Comparison of ENCODE assay signal across 12 mouse cellular contexts in genomic region chr2:166249338-166249950, GRCm38 (mm10).
A peak's percentile ranks its signal among the peaks of the same experiment; 100 is the strongest.
DNase-seq lines count a peak whose midpoint lies in the region; ATAC-seq and TF ChIP-seq lines count a peak whose summit lies in the region.
"Had no signal": no experiment of that assay in that cellular context is flagged by ENCODE, and none has a peak within 500 bp of the region (broad histone marks: within the 10 kb centered on the region; RNA-seq: fewer than 3 reads in every experiment).

No protein-coding gene starts in this region.

- no peak overlapping the region for H3K9ac ChIP-seq in embryonic facial prominence, embryonic 12.5 days
- H3K9ac ChIP-seq in hindbrain, postnatal 0 days (replicated peaks; ENCODE audit: low read length): no peak overlapping the region
- H3K9ac ChIP-seq in neural tube, embryonic 13.5 days: no peak overlapping the region
- H3K9ac ChIP-seq: lung, embryonic 15.5 days had no signal

- TF ChIP-seq POLR2A in kidney, adult 2 months (IDR thresholded peaks at IDR 0.05; ENCODE audit: low read depth, low read length): no peak

- H3K4me3 ChIP-seq in kidney, adult 2 months (ENCODE audit: insufficient read depth, low read depth, low read length): no peak overlapping the region
- no peak overlapping the region for H3K4me3 ChIP-seq in embryonic facial prominence, embryonic 12.5 days
- no peak overlapping the region for H3K4me3 ChIP-seq in hindbrain, postnatal 0 days (ENCODE audit: low read length)
- no peak overlapping the region for H3K4me3 ChIP-seq in neural tube, embryonic 13.5 days
- H3K4me3 ChIP-seq: erythroblast, embryonic 14.5 days; lung, embryonic 15.5 days had no signal

- H3K4me2 ChIP-seq in embryonic facial prominence, embryonic 12.5 days (replicated peaks): no peak overlapping the region
- no peak overlapping the region for H3K4me2 ChIP-seq in hindbrain, postnatal 0 days (ENCODE audit: low read depth, low read length)
- H3K4me2 ChIP-seq in neural tube, embryonic 13.5 days: no peak overlapping the region
- H3K4me2 ChIP-seq: lung, embryonic 15.5 days had no signal

- H3K27ac ChIP-seq in kidney, adult 2 months (ENCODE audit: insufficient read depth, low read depth, low read length): no peak overlapping the region
- 0 out of 2 replicates have a peak overlapping the region, but pooled peaks have one; percentile 11 for H3K27ac ChIP-seq in embryonic facial prominence, embryonic 12.5 days
- 0 out of 2 replicates have a peak overlapping the region, but pooled peaks have one; percentile 15 for H3K27ac ChIP-seq in hindbrain, postnatal 0 days
- H3K27ac ChIP-seq in neural tube, embryonic 13.5 days (replicated peaks): 0 out of 2 replicates have a peak overlapping the region, but pooled peaks have one; percentile 52
- H3K27ac ChIP-seq: lung, embryonic 15.5 days had no signal

- TF ChIP-seq CTCF in kidney, adult 2 months (conservative IDR thresholded peaks at IDR 0.05; ENCODE audit: insufficient read depth, insufficient read length, low read depth, low read length): no peak
- TF ChIP-seq CTCF in hindbrain, postnatal 0 days (IDR thresholded peaks at IDR 0.05; ENCODE audit: low read depth): no peak

- DNase-seq in kidney, adult 2 months: peak; percentile 33
- DNase-seq in kidney, postnatal 10 days: no peak
- DNase-seq in hindbrain, postnatal 0 days (ENCODE audit: low spot score): peak; percentile 32
- no peak for DNase-seq in layer of hippocampus, adult 11-12 months (ENCODE audit: low spot score)
- DNase-seq: adrenal gland, postnatal 36 days; cerebellum, adult 9-10 months; gastrocnemius, postnatal 36 days had no signal

- no peaks in the 10 kb centered on the region for H3K27me3 ChIP-seq in kidney, adult 2 months (replicated peaks; ENCODE audit: control insufficient read depth, insufficient read depth, low read length)
- H3K27me3 ChIP-seq in embryonic facial prominence, embryonic 12.5 days: no peaks in the 10 kb centered on the region
- H3K27me3 ChIP-seq in hindbrain, postnatal 0 days (ENCODE audit: insufficient read depth, low read length): no peaks in the 10 kb centered on the region
- peaks cover 2% of the 10 kb centered on the region; the same call in 1 of the 2 replicates for H3K27me3 ChIP-seq in neural tube, embryonic 13.5 days

- no peaks in the 10 kb centered on the region for H3K36me3 ChIP-seq in kidney, adult 2 months (ENCODE audit: control insufficient read depth, insufficient read depth, low read length)
- no peaks in the 10 kb centered on the region for H3K36me3 ChIP-seq in embryonic facial prominence, embryonic 12.5 days
- no peaks in the 10 kb centered on the region for H3K36me3 ChIP-seq in hindbrain, postnatal 0 days (ENCODE audit: insufficient read depth, low read length)
- no peaks in the 10 kb centered on the region for H3K36me3 ChIP-seq in neural tube, embryonic 13.5 days
- H3K36me3 ChIP-seq: lung, embryonic 15.5 days had no signal

- no peaks in the 10 kb centered on the region for H3K4me1 ChIP-seq in kidney, adult 2 months (ENCODE audit: control insufficient read depth, insufficient read depth, low read length)
- H3K4me1 ChIP-seq in embryonic facial prominence, embryonic 12.5 days: peaks cover 21% of the 10 kb centered on the region
- peaks cover 4% of the 10 kb centered on the region; the same call in 1 of the 2 replicates for H3K4me1 ChIP-seq in hindbrain, postnatal 0 days (ENCODE audit: insufficient read depth, low read length)
- peaks cover 14% of the 10 kb centered on the region for H3K4me1 ChIP-seq in neural tube, embryonic 13.5 days (replicated peaks)

- no peaks in the 10 kb centered on the region for H3K9me3 ChIP-seq in embryonic facial prominence, embryonic 12.5 days
- no peaks in the 10 kb centered on the region for H3K9me3 ChIP-seq in hindbrain, postnatal 0 days (ENCODE audit: low read length)
- no peaks in the 10 kb centered on the region for H3K9me3 ChIP-seq in neural tube, embryonic 13.5 days
- H3K9me3 ChIP-seq: lung, embryonic 15.5 days had no signal

- WGBS in kidney, adult 2 months: 26% methylated on average over 7 of the region's 7 CpGs
- 39% methylated on average over 7 of the region's 7 CpGs for WGBS in embryonic facial prominence, embryonic 12.5 days
- WGBS in hindbrain, postnatal 0 days: 25% methylated on average over 7 of the region's 7 CpGs
- WGBS in neural tube, embryonic 13.5 days: 29% methylated on average over 7 of the region's 7 CpGs

- no peak for ATAC-seq in embryonic facial prominence, embryonic 12.5 days (ENCODE audit: insufficient number of reproducible peaks, insufficient read depth, low FRiP score, low TSS enrichment)
- ATAC-seq in hindbrain, postnatal 0 days: no peak
- no peak for ATAC-seq in neural tube, embryonic 13.5 days (ENCODE audit: low read depth)
- ATAC-seq in granulocyte monocyte progenitor cell, adult 5-6 weeks (replicated peaks; ENCODE audit: poor library complexity, severe bottlenecking): no peak

Comparison
In these comparisons a context has a peak if more than half of its experiments do, and no peak if none do; other contexts are left out.
1. DNase-seq: peak in kidney, adult 2 months (single experiment) and hindbrain, postnatal 0 days (single experiment); none in kidney, postnatal 10 days (single experiment) and layer of hippocampus, adult 11-12 months (single experiment).